Mouse (Mus musculus) heart, embryonic 16.5 days (tissue): ENCODE measurements at regions not wholly inside any gene's neighbourhood (a gene's known extent, or its start where the extent isn't known, plus 50 kb on each side); places are given as distances from the start of the nearest gene placed in this dataset.
"Not testable (repeated sequence)": the region's sequence is repeated elsewhere in the genome, so short reads cannot be mapped to it uniquely, and the experiment has no call there.

ENCODE experiments used
- ATAC-seq: fragments of 200-750 bp; cut with Nextera tagmentation; replicated peaks from 2 replicates; pipeline ENCODE4 v1.8.0; 2017; ENCODE audit warnings: moderate number of reproducible peaks; ENCODE audit not compliant: insufficient read depth, low FRiP score; ENCODE audit errors: extremely low read depth
- H3K27ac ChIP-seq: fragments of 300-500 bp; sonication (generic); 2 replicates; pipeline ENCODE4 v1.5.1; 2014; ENCODE audit warnings: mild to moderate bottlenecking, low read length, control low read depth, moderate library complexity
- H3K27me3 ChIP-seq: fragments of 300-500 bp; sonication (generic); 2 replicates; pipeline ENCODE4 v1.6.1; 2014; ENCODE audit warnings: low read length, mixed read lengths; ENCODE audit not compliant: control insufficient read depth, insufficient read depth
- H3K36me3 ChIP-seq: fragments of 300-500 bp; sonication (generic); 2 replicates; pipeline ENCODE4 v1.6.1; 2014; ENCODE audit not compliant: control insufficient read depth, insufficient read depth
- H3K4me1 ChIP-seq: fragments of 300-500 bp; sonication (generic); 2 replicates; pipeline ENCODE4 v1.6.1; 2014; ENCODE audit warnings: low read length, mixed read lengths; ENCODE audit not compliant: control insufficient read depth, insufficient read depth
- H3K4me2 ChIP-seq: fragments of 300-500 bp; sonication (generic); 2 replicates; pipeline ENCODE4 v1.6.1; 2014; ENCODE audit warnings: low read depth, mild to moderate bottlenecking, control low read depth, low read length
- H3K4me3 ChIP-seq: fragments of 300-500 bp; sonication (generic); 2 replicates; pipeline ENCODE4 v1.5.1; 2014; ENCODE audit warnings: mild to moderate bottlenecking, control low read depth, low read length
- H3K9ac ChIP-seq: fragments of 300-500 bp; sonication (generic); 2 replicates; pipeline ENCODE4 v1.6.1; 2014; ENCODE audit warnings: low read length, control low read depth
- H3K9me3 ChIP-seq: fragments of 300-500 bp; sonication (generic); replicated peaks from 2 replicates; pipeline ENCODE4 v1.6.1; 2016; ENCODE audit warnings: low read length; ENCODE audit not compliant: control insufficient read depth
- WGBS: fragments of 180-500 bp; shearing (Covaris S2); extraction: QIAGEN DNeasy Blood & Tissue Kit; methylation state at CpG from one replicate; pipeline ENCODE4 v1.1.7; 2014; 5-methylcytosine and 5-hydroxymethylcytosine counted together

GRCm38 (mm10) chr17:27296156-27296555 is 91.9 kb upstream of the Lemd2 start:
- Histone ChIP-seq H3K4me1 (peaks cover 3% of the 10 kb centered on the region), H3K9me3 (peaks cover 11% of the 10 kb centered on the region), H3K27ac (no peak overlapping the region), H3K36me3 (no peaks in the 10 kb centered on the region), H3K27me3 (0 out of 2 replicates have a peak, but pooled peaks cover 2% of the 10 kb centered on the region), H3K9ac (no peak overlapping the region), H3K4me3 (no peak overlapping the region), H3K4me2 (no peak overlapping the region)
- ATAC-seq: no peak
- WGBS: 84% methylated on average over 5 of the region's 5 CpGs

- Histone ChIP-seq H3K9ac (no peak overlapping the region), H3K27me3 (no peaks in the 10 kb centered on the region), H3K4me3 (no peak overlapping the region), H3K9me3 (peaks cover 16% of the 10 kb centered on the region), H3K36me3 (no peaks in the 10 kb centered on the region), H3K27ac (no peak overlapping the region), H3K4me1 (peaks cover 3% of the 10 kb centered on the region), H3K4me2 (no peak overlapping the region)
- 74% methylated on average over 5 of the region's 5 CpGs for WGBS
- ATAC-seq: no peak
These were observed 89.9 kb upstream of the Lemd2 start for GRCm38 (mm10) chr17:27294208-27294604.

- H3K36me3 ChIP-seq: no peaks in the 10 kb centered on the region
- no peaks in the 10 kb centered on the region for H3K27me3 ChIP-seq
- peaks cover 16% of the 10 kb centered on the region for H3K9me3 ChIP-seq
- ATAC-seq: no peak
- H3K4me1 ChIP-seq: peaks cover 2% of the 10 kb centered on the region
- H3K27ac ChIP-seq: no peak overlapping the region
- H3K4me2 ChIP-seq: no peak overlapping the region
- no peak overlapping the region for H3K4me3 ChIP-seq
- no peak overlapping the region for H3K9ac ChIP-seq
- 81% methylated on average over 14 of the region's 14 CpGs for WGBS
These were observed 89.4 kb upstream of the Lemd2 start for GRCm38 (mm10) chr17:27293586-27294207.

- Histone ChIP-seq H3K4me1 (no peaks in the 10 kb centered on the region), H3K27me3 (no peaks in the 10 kb centered on the region), H3K4me2 (no peak overlapping the region), H3K36me3 (no peaks in the 10 kb centered on the region), H3K9ac (no peak overlapping the region), H3K27ac (no peak overlapping the region), H3K4me3 (no peak overlapping the region), H3K9me3 (peaks cover 12% of the 10 kb centered on the region)
- WGBS: 86% methylated on average over 10 of the region's 10 CpGs
- no peak for ATAC-seq
These were observed 87.4 kb upstream of the Lemd2 start for GRCm38 (mm10) chr17:27291673-27292072.

GRCm38 (mm10) chr17:27291176-27291575 is 86.9 kb upstream of the Lemd2 start:
- no peaks in the 10 kb centered on the region for H3K4me1 ChIP-seq
- peaks cover 7% of the 10 kb centered on the region for H3K9me3 ChIP-seq
- H3K4me2 ChIP-seq: no peak overlapping the region
- 92% methylated on average over 14 of the region's 14 CpGs for WGBS
- no peak for ATAC-seq
- no peak overlapping the region for H3K4me3 ChIP-seq
- no peaks in the 10 kb centered on the region for H3K36me3 ChIP-seq
- H3K27ac ChIP-seq: no peak overlapping the region
- H3K9ac ChIP-seq: no peak overlapping the region
- no peaks in the 10 kb centered on the region for H3K27me3 ChIP-seq

- Histone ChIP-seq H3K36me3 (no peaks in the 10 kb centered on the region), H3K27ac (no peak overlapping the region), H3K4me3 (no peak overlapping the region), H3K4me2 (no peak overlapping the region), H3K4me1 (no peaks in the 10 kb centered on the region), H3K9ac (no peak overlapping the region), H3K9me3 (peaks cover 5% of the 10 kb centered on the region), H3K27me3 (no peaks in the 10 kb centered on the region)
- WGBS: 93% methylated on average over 16 of the region's 16 CpGs
- no peak for ATAC-seq
These were observed 86.0 kb upstream of the Lemd2 start for GRCm38 (mm10) chr17:27290311-27290710.

- H3K27ac ChIP-seq, H3K4me3 ChIP-seq, H3K4me1 ChIP-seq, H3K9me3 ChIP-seq, H3K9ac ChIP-seq, H3K27me3 ChIP-seq, H3K36me3 ChIP-seq, ATAC-seq, H3K4me2 ChIP-seq: not testable (repeated sequence)
- WGBS: 92% methylated on average over 13 of the region's 15 CpGs
These were observed 85.5 kb upstream of the Lemd2 start for GRCm38 (mm10) chr17:27289804-27290203.

GRCm38 (mm10) chr17:27287986-27288385 is 83.7 kb upstream of the Lemd2 start:
- not testable (repeated sequence) for H3K4me2 ChIP-seq, ATAC-seq, H3K27me3 ChIP-seq, H3K9ac ChIP-seq, H3K36me3 ChIP-seq, H3K9me3 ChIP-seq, H3K4me1 ChIP-seq, H3K27ac ChIP-seq, H3K4me3 ChIP-seq
- 93% methylated on average over 9 of the region's 10 CpGs for WGBS

- peaks cover 7% of the 10 kb centered on the region for H3K9me3 ChIP-seq
- 77% methylated on average over 9 of the region's 9 CpGs for WGBS
- no peaks in the 10 kb centered on the region for H3K36me3 ChIP-seq
- H3K27me3 ChIP-seq: no peaks in the 10 kb centered on the region
- no peak for ATAC-seq
- no peak overlapping the region for H3K9ac ChIP-seq
- no peak overlapping the region for H3K27ac ChIP-seq
- no peaks in the 10 kb centered on the region for H3K4me1 ChIP-seq
- H3K4me3 ChIP-seq: no peak overlapping the region
- H3K4me2 ChIP-seq: no peak overlapping the region
These were observed 77.0 kb upstream of the Lemd2 start for GRCm38 (mm10) chr17:27281241-27281640.
